Mouse (Mus musculus) adrenal gland, adult 8-10 months (tissue): ENCODE data around the gene Gpr35. TPM values are rescaled to one million over a fixed set of nuclear protein-coding genes. Genes with fewer than 3 reads are reported as not detected.
"Not testable (repeated sequence)": the region's sequence is repeated elsewhere in the genome, so short reads cannot be mapped to it uniquely, and the experiment has no call there.

Source experiments
- DNase-seq: peaks from one replicate; pipeline ENCODE4 v3.0.0; 2022
- total RNA-seq, 4 experiments: library from RNA; stranded (reverse); gene quantifications; 2 replicates each; pipeline ENCODE4 v1.2.4; 2022

Gene Gpr35
- total RNA-seq, 4 experiments from 2014 or later, result 0.58 to 1.8 (median 0.87) TPM

- DNase-seq, result no peak
These were observed 17.1 kb upstream of the Gpr35 start for GRCm38 (mm10) chr1:92933611-92934010.

GRCm38 (mm10) chr1:92934182-92934827 lies 16.4 kb upstream of the Gpr35 start, which contains the start of gene Capn10:
TSS of gene Capn10 (plus strand) at chr1:92934376.
- DNase-seq, result peak; percentile 92

- peak; percentile 46 for DNase-seq
These were observed 15.4 kb upstream of the Gpr35 start for GRCm38 (mm10) chr1:92935054-92935962.

GRCm38 (mm10) chr1:92935977-92936376 lies 14.7 kb upstream of the Gpr35 start:
- DNase-seq, result no peak

GRCm38 (mm10) chr1:92936467-92936866 lies 14.2 kb upstream of the Gpr35 start:
- DNase-seq, result no peak

GRCm38 (mm10) chr1:92937797-92938196 lies 12.9 kb upstream of the Gpr35 start:
- no peak for DNase-seq

- DNase-seq, result no peak
These were observed 10.9 kb upstream of the Gpr35 start for GRCm38 (mm10) chr1:92939746-92940145.

GRCm38 (mm10) chr1:92943219-92943989 lies 7.3 kb upstream of the Gpr35 start:
- no peak for DNase-seq

- DNase-seq, result no peak
These were observed 2.7 kb upstream of the Gpr35 start for GRCm38 (mm10) chr1:92947966-92948365.

- DNase-seq, result no peak
These were observed 1.2 kb upstream of the Gpr35 start for GRCm38 (mm10) chr1:92949426-92949825.

- DNase-seq, result no peak
These were observed 3.0 kb downstream of the Gpr35 start for GRCm38 (mm10) chr1:92953641-92954040.

- DNase-seq, result peak; percentile 53
These were observed 6.1 kb downstream of the Gpr35 start for GRCm38 (mm10) chr1:92956571-92957335.

GRCm38 (mm10) chr1:92958999-92959398 lies 8.3 kb downstream of the Gpr35 start:
- DNase-seq, result no peak

- not testable (repeated sequence) for DNase-seq
These were observed 20.1 kb downstream of the Gpr35 start for GRCm38 (mm10) chr1:92970791-92971190.

- no peak for DNase-seq
These were observed 21.5 kb downstream of the Gpr35 start for GRCm38 (mm10) chr1:92971879-92972795.

GRCm38 (mm10) chr1:92972854-92973253 lies 22.2 kb downstream of the Gpr35 start:
- peak; percentile 50 for DNase-seq

GRCm38 (mm10) chr1:92976141-92976566 lies 25.5 kb downstream of the Gpr35 start:
- DNase-seq, result no peak

GRCm38 (mm10) chr1:92978645-92979044 lies 28.0 kb downstream of the Gpr35 start:
- DNase-seq, result no peak

- DNase-seq, result no peak
These were observed 28.5 kb downstream of the Gpr35 start for GRCm38 (mm10) chr1:92979073-92979602.

- DNase-seq, result no peak
These were observed 30.6 kb downstream of the Gpr35 start for GRCm38 (mm10) chr1:92981056-92981845.
